Mouse (Mus musculus) testis, adult 2 months (tissue): Measurements from ENCODE around the gene Fanca.

Experiments
- CTCF ChIP-seq: fragments of 200-500 bp; IDR thresholded peaks from 2 replicates; pipeline ENCODE4 v1.5.1; 2012; ENCODE audit warnings: low read depth, mild to moderate bottlenecking, inconsistent platforms, low read length, moderate library complexity; ENCODE audit not compliant: control insufficient read depth, insufficient read depth, insufficient replicate concordance
- POLR2A ChIP-seq: fragments of 200-500 bp; IDR thresholded peaks from 2 replicates; pipeline ENCODE4 v1.6.1; 2012; ENCODE audit warnings: low read depth, mild to moderate bottlenecking, inconsistent platforms, low read length, moderate library complexity; ENCODE audit not compliant: control insufficient read depth

DNA sequence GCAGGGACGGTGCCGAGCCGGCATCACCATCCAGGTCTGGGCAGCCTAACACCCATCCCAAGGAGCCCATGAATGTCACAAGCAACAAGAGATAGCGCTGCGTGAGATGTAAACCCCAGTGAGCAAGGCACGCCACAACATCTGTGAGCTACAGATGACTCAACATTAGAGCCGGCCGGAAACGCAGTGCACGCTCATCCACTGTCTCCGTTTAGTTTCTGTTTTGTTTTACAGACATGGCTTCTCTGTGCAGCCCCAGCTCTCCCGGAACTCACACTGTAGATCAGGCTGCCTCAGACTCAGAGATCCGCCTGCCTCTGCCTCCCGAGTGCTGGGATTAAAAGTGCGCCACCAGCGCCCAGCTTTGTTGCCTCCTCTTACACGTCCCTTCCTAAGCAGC lies 31.0 kb downstream of the Fanca start:
- TF ChIP-seq POLR2A, result no peak
- TF ChIP-seq CTCF, result no peak
